Mouse (Mus musculus) bone marrow macrophage, adult 2 months (primary cell): ENCODE results near the gene Cdh13.

Experiments used
- CTCF ChIP-seq: IDR thresholded peaks from 2 replicates; pipeline ENCODE4 v1.5.1; 2012; ENCODE audit warnings: low read depth, mild to moderate bottlenecking, low read length, moderate library complexity
- POLR2A ChIP-seq: IDR thresholded peaks from 2 replicates; pipeline ENCODE4 v1.6.1; 2012; ENCODE audit warnings: mild to moderate bottlenecking, low read depth, low read length, borderline replicate concordance

GRCm38 (mm10) chr8:118552397-118552796, 268.9 kb downstream of the Cdh13 start:
- TF ChIP-seq CTCF (no peak), POLR2A (no peak)
